Mouse (Mus musculus) mouse trophoblast stem cell (cell line): ENCODE results near the gene Pld5.
"Not testable (repeated sequence)": the region's sequence is repeated elsewhere in the genome, so short reads cannot be mapped to it uniquely, and the experiment has no call there.

Experiments
- in situ Hi-C, 2 experiments: fragments of 300-500 bp; cut with MseI, MboI; formaldehyde crosslinking; loops; 2 replicates in 1 of 2; 3 replicates in 1 of 2; pipeline ENCODE4 v1.15.1; 2025

Gene Pld5

GRCm38 (mm10) chr1:176046375-176046774 lies 228.7 kb downstream of the Pld5 start:
- in situ Hi-C loops: no loop called here

DNA sequence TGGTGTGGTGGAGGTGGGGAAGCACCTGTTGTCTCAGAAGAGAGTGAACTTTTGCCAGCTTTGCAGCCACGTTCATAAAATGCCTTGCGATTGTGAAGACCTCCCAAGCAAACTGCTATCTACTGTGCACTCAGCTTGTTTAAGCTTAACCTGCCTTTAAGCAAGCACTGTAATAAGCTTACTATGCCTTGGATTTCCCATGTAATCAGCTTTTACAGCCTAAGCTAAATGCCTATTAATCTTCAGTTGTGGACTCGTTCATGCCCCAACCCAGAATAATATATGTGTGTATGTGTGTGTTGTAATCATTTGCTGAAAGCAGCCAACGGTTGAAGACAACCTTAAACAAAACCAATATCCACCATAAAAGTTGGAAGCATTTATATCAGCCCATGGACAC lies 232.1 kb downstream of the Pld5 start:
- in situ Hi-C loops: no loop called here

DNA sequence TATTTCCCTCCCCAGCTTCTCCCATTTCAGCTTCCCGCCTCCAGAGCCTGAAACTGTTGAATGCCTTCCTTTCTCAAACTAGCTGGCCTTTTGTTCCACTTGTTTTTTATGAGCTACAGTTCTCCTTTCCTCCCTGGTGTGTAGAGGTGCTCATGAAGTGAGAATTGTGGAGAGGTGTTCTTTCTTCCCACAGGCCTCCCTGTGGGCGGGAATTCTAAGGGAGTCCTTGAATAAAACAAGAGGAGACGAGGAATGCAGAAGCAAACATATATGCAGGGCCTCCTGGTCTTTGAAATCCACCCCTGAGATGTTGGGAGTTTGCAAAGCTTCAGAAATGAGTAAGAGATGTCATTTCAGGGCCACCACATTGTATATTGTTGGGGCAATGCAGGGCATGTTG lies 235.2 kb downstream of the Pld5 start:
- in situ Hi-C loops: no loop called here

DNA sequence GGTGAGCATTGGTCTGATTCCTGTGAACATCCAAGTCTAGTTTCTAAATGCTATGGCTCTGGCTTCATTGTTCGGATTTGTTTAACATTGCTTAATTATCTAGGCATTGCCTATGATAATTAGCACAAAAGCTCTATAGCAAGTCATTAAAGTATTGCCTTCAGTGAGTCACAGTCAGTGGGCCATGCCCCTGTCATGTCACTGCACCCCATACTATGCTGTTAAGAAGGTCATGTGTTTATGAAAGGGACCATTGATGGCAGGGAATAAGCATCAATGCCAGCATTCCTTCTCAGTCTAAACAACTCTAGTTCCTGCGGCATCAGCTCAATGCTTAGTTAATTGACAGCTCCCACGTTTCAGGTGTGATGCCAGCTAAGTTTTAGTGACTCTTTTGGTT lies 239.1 kb downstream of the Pld5 start:
- in situ Hi-C loops: no loop called here

- in situ Hi-C loops: no loop called here
Observed at GRCm38 (mm10) chr1:176034699-176035098, 240.4 kb downstream of the Pld5 start.

DNA sequence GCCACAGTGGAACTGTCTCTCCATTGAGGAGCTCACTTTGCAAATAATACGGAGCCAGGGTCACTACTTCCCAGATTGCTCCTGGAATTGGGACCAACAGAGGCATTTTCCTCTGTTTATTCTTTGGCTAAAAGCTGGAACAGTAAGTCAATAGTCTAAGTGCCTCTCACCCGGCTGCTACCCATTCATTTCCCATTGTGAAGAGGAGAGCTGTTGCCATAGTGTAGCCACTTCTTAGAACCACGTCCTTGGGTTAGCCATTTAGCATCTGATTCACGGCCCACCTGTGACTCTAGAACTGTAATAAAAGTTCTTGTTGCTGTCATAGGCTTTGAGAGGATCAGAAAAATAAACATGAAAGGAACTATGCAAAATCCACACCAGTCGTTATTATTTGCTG lies 241.4 kb downstream of the Pld5 start:
- in situ Hi-C loops: no loop called here

GRCm38 (mm10) chr1:176029063-176029462 lies 246.0 kb downstream of the Pld5 start:
- in situ Hi-C loops: no loop called here

- in situ Hi-C loops: no loop called here
Observed at GRCm38 (mm10) chr1:176028397-176028796, 246.7 kb downstream of the Pld5 start.

DNA sequence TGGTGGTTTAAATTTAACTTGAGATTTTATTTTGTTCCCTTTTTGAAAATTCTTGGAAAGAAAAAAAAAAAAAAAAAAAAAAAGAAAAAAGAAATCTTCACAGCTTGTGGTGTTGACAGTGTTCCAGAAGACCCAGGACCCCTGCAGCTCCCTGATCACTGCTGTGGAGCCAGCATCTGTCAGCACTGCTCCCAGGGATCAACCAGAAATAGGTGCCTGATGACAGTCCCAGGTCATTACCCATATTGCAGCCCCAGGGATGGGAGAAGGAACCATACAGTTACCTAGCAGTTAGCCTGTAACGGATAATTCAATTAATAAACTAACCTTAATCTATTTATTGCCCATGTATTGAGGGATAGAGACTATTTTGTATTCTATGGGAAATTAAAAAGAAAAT lies 250.6 kb downstream of the Pld5 start:
- in situ Hi-C loops: no loop called here

DNA sequence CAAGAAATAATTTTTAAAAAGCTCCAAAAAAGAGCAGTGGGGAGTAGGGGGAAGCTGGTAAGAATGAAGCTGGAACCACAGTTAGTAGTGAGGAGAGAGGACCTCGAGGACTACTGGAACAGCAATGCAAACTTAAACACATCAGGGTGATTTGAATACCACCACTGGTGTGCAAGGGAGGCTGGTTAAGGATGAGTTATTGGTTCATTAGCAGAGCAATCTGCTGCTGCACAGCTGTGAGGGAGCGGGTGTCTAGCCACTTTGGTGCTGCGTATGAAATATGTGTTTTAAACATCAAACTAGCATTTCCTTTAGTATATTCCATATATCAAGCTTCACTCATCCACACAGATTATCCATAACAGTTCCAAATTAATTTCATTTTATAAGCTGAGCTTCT lies 256.6 kb downstream of the Pld5 start:
- in situ Hi-C loops: no loop called here

GRCm38 (mm10) chr1:176016076-176016475 lies 259.0 kb downstream of the Pld5 start:
- in situ Hi-C loops: no loop called here

- in situ Hi-C loops: no loop called here
Observed at GRCm38 (mm10) chr1:176013497-176014268, 261.4 kb downstream of the Pld5 start.

GRCm38 (mm10) chr1:176011535-176011934 lies 263.6 kb downstream of the Pld5 start:
- in situ Hi-C loops: no loop called here

DNA sequence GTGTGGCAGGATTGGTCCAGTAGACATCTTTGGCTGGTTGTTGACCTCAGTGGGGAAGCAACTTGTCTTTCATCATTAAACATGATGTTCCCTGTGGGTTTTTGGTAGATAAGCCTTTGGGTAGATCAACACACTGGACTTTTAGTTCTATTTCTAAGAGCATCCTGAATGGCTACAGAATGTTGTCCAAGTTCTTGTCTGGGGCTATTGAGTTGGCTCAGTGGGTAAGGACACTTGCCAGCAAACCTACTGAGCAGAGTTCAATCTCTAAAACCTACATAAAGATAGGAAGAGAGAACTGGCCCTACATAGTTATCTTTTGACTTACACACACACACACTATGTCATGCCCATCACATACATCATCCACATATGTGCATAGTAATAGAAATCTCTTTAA lies 264.0 kb downstream of the Pld5 start:
- in situ Hi-C loops: no loop called here

- in situ Hi-C loops: no loop called here
Observed at GRCm38 (mm10) chr1:176008411-176008810, 266.7 kb downstream of the Pld5 start.

GRCm38 (mm10) chr1:176000599-176000998 lies 274.5 kb downstream of the Pld5 start:
- in situ Hi-C loops: no loop called here

GRCm38 (mm10) chr1:175997076-175997651 lies 277.9 kb downstream of the Pld5 start:
- in situ Hi-C loops: no loop called here

- in situ Hi-C loops: no loop called here
Observed at GRCm38 (mm10) chr1:175988912-175989311, 286.2 kb downstream of the Pld5 start.

DNA sequence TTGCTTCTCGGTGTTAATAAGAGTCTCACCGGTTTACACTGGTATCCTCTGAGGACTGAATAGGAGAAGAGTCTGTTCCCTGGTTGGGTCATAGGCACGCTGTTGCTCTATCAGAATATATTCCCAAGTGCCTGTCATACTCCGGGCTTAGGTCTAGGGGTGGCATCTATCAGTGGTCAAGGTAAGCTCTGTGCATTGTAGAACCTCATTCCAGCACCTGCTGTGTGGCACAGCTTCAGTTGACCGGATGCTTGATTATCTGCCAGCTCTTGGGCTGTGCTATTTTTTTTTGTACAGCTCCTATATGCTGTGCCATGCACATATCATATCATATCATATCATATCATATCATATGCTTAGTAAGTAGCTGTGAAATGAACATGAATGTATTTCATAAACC lies 286.7 kb downstream of the Pld5 start:
- in situ Hi-C loops: no loop called here

GRCm38 (mm10) chr1:175979014-175979413 lies 296.1 kb downstream of the Pld5 start, which contains the start of gene Rbm8a2:
Gene Rbm8a2, minus strand, starts transcription at chr1:175979114.
- in situ Hi-C loops: not testable (repeated sequence)

DNA sequence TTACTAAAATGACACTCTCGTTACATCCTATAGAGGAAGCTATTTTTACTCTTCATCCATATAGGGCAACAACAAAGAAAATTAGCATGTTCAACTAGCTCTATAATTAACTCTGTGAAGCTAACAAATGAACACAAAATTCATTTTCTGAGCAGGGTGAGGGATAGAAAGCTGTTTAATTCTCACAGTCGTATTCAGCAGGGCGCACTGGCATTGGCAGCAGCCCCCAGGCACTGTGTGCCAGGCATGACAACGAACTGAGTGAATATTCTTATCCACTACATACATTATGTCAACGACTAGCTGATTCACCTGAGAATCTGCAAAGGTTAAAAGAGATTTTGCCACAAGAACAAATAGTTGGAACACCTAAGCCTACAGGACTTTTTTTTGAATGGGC lies 304.4 kb downstream of the Pld5 start:
- in situ Hi-C loops: no loop called here

- in situ Hi-C loops: no loop called here
Observed at GRCm38 (mm10) chr1:175967004-175967745, 307.9 kb downstream of the Pld5 start.

DNA sequence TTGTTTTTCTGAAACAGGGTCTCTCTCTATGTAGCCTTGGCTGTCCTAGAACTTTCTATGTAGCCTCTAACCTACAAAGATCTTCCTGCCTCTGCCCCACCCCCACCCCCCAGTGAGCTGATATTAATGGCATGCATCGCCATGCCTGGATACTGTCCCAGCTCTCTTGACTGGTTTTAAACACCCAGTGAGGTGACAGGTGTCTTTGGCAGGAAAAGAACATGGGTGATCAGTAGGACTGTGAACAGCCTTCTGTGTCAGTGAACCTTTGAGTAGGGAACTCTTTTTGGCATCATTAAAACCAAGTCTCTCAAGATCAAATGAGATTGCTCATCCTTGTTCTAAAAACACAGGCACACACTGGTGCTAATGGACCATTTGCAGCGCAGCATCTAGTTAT lies 313.3 kb downstream of the Pld5 start:
- in situ Hi-C loops: no loop called here
